Mouse (Mus musculus) limb, embryonic 14.5 days (tissue): ENCODE results near the gene Aqp5. TPM values are rescaled to one million over a fixed set of nuclear protein-coding genes. Genes with fewer than 3 reads are reported as not detected.
A peak's percentile ranks its signal among the peaks of the same experiment; 100 is the strongest.

Experiments used
- ATAC-seq: fragments of 200-750 bp; cut with Nextera tagmentation; 2 replicates; pipeline ENCODE4 v1.8.0; 2017; ENCODE audit warnings: low read depth, moderate number of reproducible peaks, moderate TSS enrichment; ENCODE audit not compliant: low FRiP score
- DNase-seq: peaks from one replicate; pipeline ENCODE4 v3.0.0-alpha.2; 2015; ENCODE audit warnings: low spot score
- H3K27ac ChIP-seq: fragments of 300-500 bp; sonication (generic); replicated peaks from 2 replicates; pipeline ENCODE4 v1.5.1; 2014; ENCODE audit warnings: low read depth, mild to moderate bottlenecking, low read length, moderate library complexity, mixed read lengths
- H3K27me3 ChIP-seq: fragments of 300-500 bp; sonication (generic); 2 replicates; pipeline ENCODE4 v1.6.1; 2014; ENCODE audit warnings: low read length, mixed read lengths; ENCODE audit not compliant: control insufficient read depth, insufficient read depth
- H3K36me3 ChIP-seq: fragments of 300-500 bp; sonication (generic); 2 replicates; pipeline ENCODE4 v1.6.1; 2014; ENCODE audit warnings: mild to moderate bottlenecking, low read length, moderate library complexity, mixed read lengths; ENCODE audit not compliant: control insufficient read depth, insufficient read depth
- H3K4me1 ChIP-seq: fragments of 300-500 bp; sonication (generic); 2 replicates; pipeline ENCODE4 v1.6.1; 2014; ENCODE audit warnings: antibody characterized with exemption, low read length, mixed read lengths; ENCODE audit not compliant: control insufficient read depth, insufficient read depth
- H3K4me2 ChIP-seq: fragments of 300-500 bp; sonication (generic); replicated peaks from 2 replicates; pipeline ENCODE4 v1.6.1; 2014; ENCODE audit warnings: low read depth, mild to moderate bottlenecking, low read length, moderate library complexity; ENCODE audit not compliant: severe bottlenecking
- H3K4me3 ChIP-seq: fragments of 300-500 bp; sonication (generic); replicated peaks from 2 replicates; pipeline ENCODE4 v1.5.1; 2014; ENCODE audit warnings: low read length
- H3K9ac ChIP-seq: fragments of 300-500 bp; sonication (generic); 2 replicates; pipeline ENCODE4 v1.6.1; 2014; ENCODE audit warnings: mild to moderate bottlenecking, low read depth, low read length, moderate library complexity; ENCODE audit not compliant: severe bottlenecking
- H3K9me3 ChIP-seq: fragments of 300-500 bp; sonication (generic); 2 replicates; pipeline ENCODE4 v1.6.1; 2016; ENCODE audit warnings: low read length; ENCODE audit not compliant: control insufficient read depth
- POLR2A ChIP-seq: fragments of 200-500 bp; IDR thresholded peaks from 2 replicates; pipeline ENCODE4 v1.8.0; 2012; ENCODE audit warnings: inconsistent platforms, mild to moderate bottlenecking, moderate library complexity, borderline replicate concordance; ENCODE audit not compliant: insufficient read depth, insufficient read length; ENCODE audit errors: extremely low read depth
- WGBS: fragments of 180-500 bp; shearing (Covaris S2); extraction: QIAGEN DNeasy Blood & Tissue Kit; methylation state at CpG from one replicate; pipeline ENCODE4 v1.1.7; 2014; 5-methylcytosine and 5-hydroxymethylcytosine counted together
- polyA plus RNA-seq, 2 experiments: library from polyadenylated mRNA; depleted of rRNA in 1 of 2; stranded (reverse) in 1 of 2; unstranded in 1 of 2; fragments of >200 nt; fragmentation: Nextera tagmentation in 1 of 2; extraction: Ambion mirVana in 1 of 2; gene quantifications; 2 replicates each; pipeline versions ENCODE4 v1.2.1 to v1.2.3; 2012 to 2014

Gene Aqp5
- polyA plus RNA-seq, 2 experiments, result 0.26 to 0.47 TPM

- no peak overlapping the region for H3K9ac ChIP-seq
- H3K9me3 ChIP-seq, result no peaks in the 10 kb centered on the region
- peak; percentile 83 for DNase-seq
- no peak overlapping the region for H3K4me3 ChIP-seq
- WGBS, result 0% methylated on average over 7 of the region's 7 CpGs
- no peaks in the 10 kb centered on the region for H3K4me1 ChIP-seq
- ATAC-seq, result peak; percentile 75; the same call in 1 of the 2 replicates
- no peaks in the 10 kb centered on the region for H3K36me3 ChIP-seq
- no peak overlapping the region for H3K4me2 ChIP-seq
- H3K27me3 ChIP-seq, result peaks cover 40% of the 10 kb centered on the region
- TF ChIP-seq POLR2A, result no peak
- no peak overlapping the region for H3K27ac ChIP-seq
Measured at GRCm38 (mm10) chr15:99596056-99596687, 5.6 kb downstream of the Aqp5 start.

- no peaks in the 10 kb centered on the region for H3K9me3 ChIP-seq
- no peaks in the 10 kb centered on the region for H3K36me3 ChIP-seq
- no peaks in the 10 kb centered on the region for H3K4me1 ChIP-seq
- H3K4me2 ChIP-seq, result no peak overlapping the region
- H3K4me3 ChIP-seq, result no peak overlapping the region
- DNase-seq (no peak), ATAC-seq (no peak)
- H3K27me3 ChIP-seq, result peaks cover 34% of the 10 kb centered on the region
- no peak overlapping the region for H3K9ac ChIP-seq
- TF ChIP-seq POLR2A, result no peak
- H3K27ac ChIP-seq, result no peak overlapping the region
- 60% methylated on average over 7 of the region's 7 CpGs for WGBS
Measured at GRCm38 (mm10) chr15:99596841-99597240, 6.3 kb downstream of the Aqp5 start.

GRCm38 (mm10) chr15:99597596-99597995 is 7.0 kb downstream of the Aqp5 start:
- no peak for DNase-seq

GRCm38 (mm10) chr15:99599245-99600070 is 8.9 kb downstream of the Aqp5 start:
- Histone ChIP-seq H3K9ac (no peak overlapping the region), H3K36me3 (no peaks in the 10 kb centered on the region), H3K4me2 (no peak overlapping the region), H3K27me3 (peaks cover 14% of the 10 kb centered on the region; the same call in 1 of the 2 replicates), H3K4me1 (no peaks in the 10 kb centered on the region), H3K27ac (no peak overlapping the region), H3K9me3 (no peaks in the 10 kb centered on the region), H3K4me3 (no peak overlapping the region)
- WGBS, result 60% methylated on average over 17 of the region's 17 CpGs
- ATAC-seq (no peak), DNase-seq (no peak)
- no peak for TF ChIP-seq POLR2A

More at GRCm38 (mm10) chr15:99597596-99597995, 7.0 kb downstream of the Aqp5 start:
- H3K27ac ChIP-seq, result no peak overlapping the region
- no peak for ATAC-seq
- H3K27me3 ChIP-seq, result peaks cover 26% of the 10 kb centered on the region
- no peaks in the 10 kb centered on the region for H3K9me3 ChIP-seq
- H3K4me2 ChIP-seq, result no peak overlapping the region
- H3K4me1 ChIP-seq, result no peaks in the 10 kb centered on the region
- H3K4me3 ChIP-seq, result no peak overlapping the region
- no peak for TF ChIP-seq POLR2A
- H3K36me3 ChIP-seq, result no peaks in the 10 kb centered on the region
- no peak overlapping the region for H3K9ac ChIP-seq
- WGBS, result 51% methylated on average over 8 of the region's 8 CpGs

DNA sequence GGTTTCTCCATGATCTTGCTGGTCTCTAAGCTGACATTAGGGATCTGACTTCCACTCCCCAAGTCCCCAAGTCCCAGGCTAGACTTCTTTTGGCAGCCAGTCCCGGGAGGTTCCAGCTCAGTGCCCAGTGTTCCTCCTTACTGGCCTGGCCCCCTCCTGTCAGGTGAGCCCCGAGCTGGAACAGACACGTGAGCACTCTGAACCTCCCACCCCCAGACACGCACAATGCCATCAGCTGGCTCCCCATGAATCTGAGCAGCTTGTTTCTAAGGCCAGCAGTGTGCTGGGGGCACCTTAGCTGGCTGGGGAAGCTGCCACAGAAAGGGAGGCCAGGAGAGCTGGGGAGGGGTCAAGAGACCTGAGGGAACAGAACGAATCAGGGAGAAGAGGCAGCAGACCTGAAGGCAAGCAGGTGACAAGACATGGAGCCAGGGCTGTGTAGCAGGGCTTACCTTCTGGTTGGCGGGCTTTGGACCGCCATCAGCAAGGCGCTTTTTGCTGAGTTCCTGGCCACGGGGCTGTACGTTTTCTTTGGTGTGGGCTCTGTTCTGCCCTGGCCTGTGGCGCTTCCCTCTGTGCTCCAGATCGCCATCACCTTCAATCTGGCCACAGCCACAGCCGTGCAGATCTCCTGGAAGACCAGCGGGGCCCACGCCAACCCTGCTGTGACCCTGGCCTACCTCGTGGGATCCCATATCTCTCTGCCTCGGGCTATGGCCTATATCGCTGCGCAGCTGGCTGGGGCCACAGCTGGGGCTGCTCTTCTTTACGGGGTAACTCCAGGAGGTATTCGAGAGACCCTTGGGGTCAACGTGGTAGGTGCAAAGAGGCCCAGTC is 10.6 kb downstream of the Aqp5 start, which contains the start of gene Aqp6:
TSS of gene Aqp6 (plus strand) at position 415 of the 837 bp plus-strand sequence.
- ATAC-seq (no peak), DNase-seq (no peak)
- no peak within 1 kb of the TSS for H3K4me2 ChIP-seq
- H3K4me1 ChIP-seq, result no peaks in the 10 kb centered on the region
- WGBS, result 53% methylated on average over 19 of the region's 22 CpGs
- no peak within 1 kb of the TSS for H3K4me3 ChIP-seq
- no peak within 1 kb of the TSS for H3K9ac ChIP-seq
- no peaks in the 10 kb centered on the region for H3K27me3 ChIP-seq
- H3K36me3 ChIP-seq, result no peaks in the 10 kb centered on the region
- no peaks in the 10 kb centered on the region for H3K9me3 ChIP-seq
- no peak for TF ChIP-seq POLR2A
- H3K27ac ChIP-seq, result no peak within 1 kb of the TSS
